Mouse (Mus musculus): ENCODE measurements around the gene Plg.

- TF ChIP-seq POLR2A (IDR thresholded peaks at IDR 0.05; ENCODE audit: low read depth, low read length) (no peak), CTCF (conservative IDR thresholded peaks at IDR 0.05 in 1 of 2, IDR thresholded peaks at IDR 0.05 in 1 of 2; ENCODE audit: low read depth in 2 of 2, low read length in 2 of 2) (no peak)
These were observed 14.6 kb upstream of the Plg start for GRCm38 (mm10) chr17:12363601-12364425.
